Mouse (Mus musculus) CH12.LX (cell line): Measurements from ENCODE around the gene Etv6. TPM values are rescaled to one million over a fixed set of nuclear protein-coding genes. Genes with fewer than 3 reads are reported as not detected.
A peak's percentile ranks its signal among the peaks of the same experiment; 100 is the strongest.

Experiments used
- DNase-seq: peaks from one replicate; pipeline ENCODE4 v3.0.0-alpha.2; 2013; ENCODE audit errors: extremely low read depth
- H3K27ac ChIP-seq: 2 replicates; pipeline ENCODE4 v1.5.1; 2012; ENCODE audit warnings: low read depth, mild to moderate bottlenecking, control low read depth, moderate library complexity; ENCODE audit not compliant: insufficient read depth
- H3K27me3 ChIP-seq: replicated peaks from 2 replicates; pipeline ENCODE3; 2012; ENCODE audit warnings: inconsistent platforms
- H3K36me3 ChIP-seq, 2 experiments: replicated peaks in 1 of 2; 2 replicates each; pipeline versions ENCODE3 to v1.6.1; 2012; ENCODE audit warnings: inconsistent platforms in 1 of 2, low read length in 1 of 2, mild to moderate bottlenecking in 1 of 2, mixed read lengths in 1 of 2, moderate library complexity in 1 of 2; ENCODE audit not compliant: control insufficient read depth in 1 of 2, insufficient read depth in 1 of 2
- H3K4me1 ChIP-seq, 2 experiments: 2 replicates each; pipeline ENCODE4 v1.6.1; 2012; ENCODE audit warnings: inconsistent platforms in 1 of 2, moderate library complexity in 1 of 2; ENCODE audit not compliant: insufficient read depth in 2 of 2, control insufficient read depth in 1 of 2
- H3K4me2 ChIP-seq: 2 replicates; pipeline ENCODE4 v1.6.1; 2012; ENCODE audit warnings: low read depth, mild to moderate bottlenecking, control low read depth; ENCODE audit not compliant: poor library complexity, insufficient read depth, severe bottlenecking
- H3K4me3 ChIP-seq, 3 experiments: fragments of 150-350 bp in 1 of 3; sonication (generic) in 1 of 3; replicated peaks in 1 of 3; 2 replicates each; pipeline versions ENCODE3 to v1.5.1; 2011 to 2012; ENCODE audit warnings: low read depth in 2 of 3, low read length in 2 of 3, mild to moderate bottlenecking in 2 of 3, moderate library complexity in 2 of 3, control low read depth in 1 of 3, improper control_type of control experiment in 1 of 3, inconsistent platforms in 1 of 3, mixed read lengths in 1 of 3; ENCODE audit not compliant: poor library complexity in 1 of 3
- H3K79me2 ChIP-seq: replicated peaks from 2 replicates; pipeline ENCODE4 v1.6.1; 2012; ENCODE audit warnings: mild to moderate bottlenecking, moderate library complexity; ENCODE audit not compliant: control insufficient read depth, poor library complexity, insufficient read depth, severe bottlenecking; ENCODE audit errors: extremely low read depth
- H3K9ac ChIP-seq: 2 replicates; pipeline ENCODE4 v1.6.1; 2012; ENCODE audit warnings: low read depth, mild to moderate bottlenecking, control low read depth, moderate library complexity; ENCODE audit not compliant: insufficient read depth
- H3K9me3 ChIP-seq: replicated peaks from 2 replicates; pipeline ENCODE3; 2012; ENCODE audit warnings: low read length, inconsistent platforms, mixed read lengths
- BHLHE40 ChIP-seq: IDR thresholded peaks from 2 replicates; pipeline ENCODE4 v1.6.1; 2011; ENCODE audit warnings: mild to moderate bottlenecking, low read depth, low read length, improper control_type of control experiment
- CHD1 ChIP-seq: IDR thresholded peaks from 2 replicates; pipeline ENCODE4 v1.6.1; 2012; ENCODE audit warnings: low read depth, low read length, improper control_type of control experiment, inconsistent platforms
- CTCF ChIP-seq, 2 experiments: IDR thresholded peaks in 1 of 2; conservative IDR thresholded peaks in 1 of 2; 2 replicates each; pipeline ENCODE4 v1.5.1; 2011 to 2012; ENCODE audit warnings: low read depth in 2 of 2, low read length in 2 of 2, improper control_type of control experiment in 1 of 2, inconsistent platforms in 1 of 2, mild to moderate bottlenecking in 1 of 2, moderate library complexity in 1 of 2
- E2F4 ChIP-seq: IDR thresholded peaks from 2 replicates; pipeline ENCODE4 v1.6.1; 2011; ENCODE audit warnings: low read depth, low read length, improper control_type of control experiment; ENCODE audit not compliant: insufficient replicate concordance
- EP300 ChIP-seq: IDR thresholded peaks from 2 replicates; pipeline ENCODE4 v1.6.1; 2011; ENCODE audit warnings: low read length, improper control_type of control experiment
- ETS1 ChIP-seq: conservative IDR thresholded peaks from 2 replicates; pipeline ENCODE4 v1.6.1; 2012; ENCODE audit warnings: low read depth, mild to moderate bottlenecking, inconsistent platforms, low read length, improper control_type of control experiment, moderate library complexity
- GABPA ChIP-seq: IDR thresholded peaks from 2 replicates; pipeline ENCODE4 v1.6.1; 2012; ENCODE audit warnings: low read depth, low read length, improper control_type of control experiment, inconsistent platforms; ENCODE audit not compliant: insufficient replicate concordance
- IRF4 ChIP-seq: IDR thresholded peaks from 2 replicates; pipeline ENCODE4 v1.6.1; 2014; ENCODE audit warnings: low read depth, mild to moderate bottlenecking, inconsistent platforms, low read length, improper control_type of control experiment
- JUN ChIP-seq: IDR thresholded peaks from 2 replicates; pipeline ENCODE4 v1.6.1; 2011; ENCODE audit warnings: low read depth, mild to moderate bottlenecking, low read length, improper control_type of control experiment, moderate library complexity; ENCODE audit not compliant: insufficient read depth
- JUND ChIP-seq: conservative IDR thresholded peaks from 2 replicates; pipeline ENCODE4 v1.6.1; 2011; ENCODE audit warnings: low read depth, low read length, improper control_type of control experiment
- MAFK ChIP-seq: IDR thresholded peaks from 2 replicates; pipeline ENCODE4 v1.6.1; 2011; ENCODE audit warnings: low read length, improper control_type of control experiment; ENCODE audit not compliant: insufficient replicate concordance
- MAZ ChIP-seq: IDR thresholded peaks from 2 replicates; pipeline ENCODE4 v1.6.1; 2012; ENCODE audit warnings: low read depth, mild to moderate bottlenecking, inconsistent platforms, low read length, improper control_type of control experiment, moderate library complexity
- MEF2A ChIP-seq: IDR thresholded peaks from 2 replicates; pipeline ENCODE4 v1.6.1; 2014; ENCODE audit warnings: low read depth, mild to moderate bottlenecking, inconsistent platforms, low read length, improper control_type of control experiment, borderline replicate concordance
- NELFE ChIP-seq: IDR thresholded peaks from 2 replicates; pipeline ENCODE4 v1.6.1; 2011; ENCODE audit warnings: low read depth, low read length, improper control_type of control experiment
- NRF1 ChIP-seq: IDR thresholded peaks from 2 replicates; pipeline ENCODE4 v1.6.1; 2014; ENCODE audit warnings: low read depth, mild to moderate bottlenecking, inconsistent platforms, low read length, improper control_type of control experiment, moderate library complexity
- PAX5 ChIP-seq: IDR thresholded peaks from 2 replicates; pipeline ENCODE4 v1.6.1; 2012; ENCODE audit warnings: low read length, inconsistent platforms, mixed read lengths
- POLR2AphosphoS2 ChIP-seq: IDR thresholded peaks from 2 replicates; pipeline ENCODE4 v1.6.1; 2011; ENCODE audit warnings: low read depth, low read length, improper control_type of control experiment
- RCOR1 ChIP-seq: conservative IDR thresholded peaks from 2 replicates; pipeline ENCODE4 v1.6.1; 2012; ENCODE audit warnings: low read depth, mild to moderate bottlenecking, inconsistent platforms, low read length, improper control_type of control experiment
- SIN3A ChIP-seq: IDR thresholded peaks from 2 replicates; pipeline ENCODE4 v1.6.1; 2012; ENCODE audit warnings: low read length, improper control_type of control experiment, inconsistent platforms
- SMC3 ChIP-seq: IDR thresholded peaks from 2 replicates; pipeline ENCODE4 v1.6.1; 2011; ENCODE audit warnings: low read depth, low read length, improper control_type of control experiment
- TBP ChIP-seq: conservative IDR thresholded peaks from 2 replicates; pipeline ENCODE4 v1.6.1; 2011; ENCODE audit warnings: low read depth, low read length, improper control_type of control experiment
- TCF12 ChIP-seq: IDR thresholded peaks from 2 replicates; pipeline ENCODE4 v1.6.1; 2014; ENCODE audit warnings: low read depth, mild to moderate bottlenecking, inconsistent platforms, low read length, improper control_type of control experiment
- USF2 ChIP-seq: conservative IDR thresholded peaks from 2 replicates; pipeline ENCODE4 v1.6.1; 2011; ENCODE audit warnings: low read depth, low read length, improper control_type of control experiment
- ZC3H11A ChIP-seq: IDR thresholded peaks from 2 replicates; pipeline ENCODE4 v1.6.1; 2012; ENCODE audit warnings: low read depth, mild to moderate bottlenecking, inconsistent platforms, low read length, improper control_type of control experiment
- ZMIZ1 ChIP-seq: IDR thresholded peaks from 2 replicates; pipeline ENCODE4 v1.6.1; 2012; ENCODE audit warnings: low read depth, mild to moderate bottlenecking, inconsistent platforms, low read length, improper control_type of control experiment
- dilution Hi-C: fragments of 300-500 bp; cut with MboI; formaldehyde crosslinking; loops from 2 replicates; pipeline ENCODE4 v1.14.3; 2020; ENCODE audit warnings: low sequenced_read_pairs; ENCODE audit not compliant: extremely low pct_unique_long_range_greater_than_20kb, extremely low pct_ligation_motif_present
- in situ Hi-C: fragments of 300-500 bp; cut with MboI; formaldehyde crosslinking; loops from 3 replicates; pipeline ENCODE4 v1.14.3; 2019; ENCODE audit warnings: low sequenced_read_pairs, low pct_ligation_motif_present, low pct_unique_long_range_greater_than_20kb, mixed read lengths
- polyA plus RNA-seq: library from polyadenylated mRNA; unstranded; fragments of >175 nt; gene quantifications from 2 replicates; pipeline ENCODE4 v1.2.1, GENCODE M21; 2012; ENCODE audit warnings: low read depth; ENCODE audit not compliant: insufficient read length
- total RNA-seq, 2 experiments: library from RNA; depleted of rRNA; stranded (reverse); fragments of 300-350 nt in 1 of 2; fragments of >200 nt in 1 of 2; gene quantifications; 2 replicates each; pipeline ENCODE4 v1.2.3; 2012 to 2014

The Etv6 gene
- total and polyA plus RNA-seq, 3 experiments: 7.6 to 29.5 (median 10.1) TPM

GRCm38 (mm10) chr6:134060036-134060435 is 24.5 kb downstream of the Etv6 start:
- TF ChIP-seq POLR2AphosphoS2: no peak
- TF ChIP-seq ZC3H11A: no peak
- no peak for TF ChIP-seq MEF2A
- no peak for TF ChIP-seq ZMIZ1
- TF ChIP-seq ETS1: no peak
- TF ChIP-seq, all 38 proteins: peak for 0
- Histone ChIP-seq H3K9ac (no peak overlapping the region), H3K9me3 (no peaks in the 10 kb centered on the region), H3K4me2 (no peak overlapping the region), H3K36me3 (peaks cover under 1 to 67% of the 10 kb centered on the region in 2 experiments), H3K27me3 (no peaks in the 10 kb centered on the region), H3K79me2 (peaks cover 20% of the 10 kb centered on the region), H3K4me1 (peaks cover 15 to 93% of the 10 kb centered on the region in 2 experiments), H3K4me3 (no peak overlapping the region), H3K27ac (no peak overlapping the region)
- DNase-seq: no peak
- dilution Hi-C loops (no loop called here), in situ Hi-C loops (no loop called here)

- Histone ChIP-seq H3K27me3 (no peaks in the 10 kb centered on the region), H3K4me3 (no peak overlapping the region), H3K4me1 (peaks cover 16 to 93% of the 10 kb centered on the region in 2 experiments), H3K9me3 (no peaks in the 10 kb centered on the region), H3K4me2 (no peak overlapping the region), H3K36me3 (peaks cover 0 to 65% of the 10 kb centered on the region in 2 experiments), H3K9ac (no peak overlapping the region), H3K79me2 (peaks cover 20% of the 10 kb centered on the region), H3K27ac (no peak overlapping the region)
- in situ Hi-C loops: no loop called here
- no peak for DNase-seq
- dilution Hi-C loops: no loop called here
- TF ChIP-seq MAZ (no peak), PAX5 (no peak), USF2 (no peak), TCF12 (no peak), MEF2A (no peak), NELFE (no peak), E2F4 (no peak)
- TF ChIP-seq, all 38 proteins: peak for 0
Measured at GRCm38 (mm10) chr6:134060811-134061210, 25.3 kb downstream of the Etv6 start.

GRCm38 (mm10) chr6:134065018-134065725 is 29.7 kb downstream of the Etv6 start:
- TF ChIP-seq EP300 (no peak), IRF4 (no peak), MAFK (no peak), BHLHE40 (no peak), TBP (no peak), JUN (no peak), SIN3A (no peak), JUND (no peak), RCOR1 (no peak), ZMIZ1 (no peak), SMC3 (no peak), TCF12 (no peak), CHD1 (no peak), MAZ (no peak), GABPA (no peak), CTCF (conservative IDR thresholded peaks at IDR 0.05 in 1 of 2, IDR thresholded peaks at IDR 0.05 in 1 of 2; ENCODE audit: low read depth in 2 of 2, low read length in 2 of 2) (no peak), NRF1 (no peak)
- Histone ChIP-seq H3K27ac (no peak overlapping the region), H3K79me2 (peaks cover 22% of the 10 kb centered on the region), H3K27me3 (no peaks in the 10 kb centered on the region), H3K9me3 (no peaks in the 10 kb centered on the region), H3K4me2 (no peak overlapping the region), H3K4me3 (no peak overlapping the region), H3K36me3 (peaks cover 0 to 76% of the 10 kb centered on the region in 2 experiments), H3K9ac (no peak overlapping the region), H3K4me1 (peaks cover 18 to 75% of the 10 kb centered on the region in 2 experiments)
- peak; percentile 51 for DNase-seq
- in situ Hi-C loops: no loop called here
- dilution Hi-C loops: no loop called here
